Mouse (Mus musculus) thymus, adult 2 months (tissue): ENCODE results near the gene Rimbp3.

Source experiments
- CTCF ChIP-seq: fragments of 200-500 bp; IDR thresholded peaks from 2 replicates; pipeline ENCODE4 v1.5.1; 2012; ENCODE audit warnings: mild to moderate bottlenecking, control low read depth, low read length, moderate library complexity, borderline replicate concordance; ENCODE audit not compliant: control insufficient read depth, poor library complexity, insufficient read depth; ENCODE audit errors: extremely low read depth
- POLR2A ChIP-seq: fragments of 200-500 bp; IDR thresholded peaks from 2 replicates; pipeline ENCODE4 v1.6.1; 2012; ENCODE audit warnings: mild to moderate bottlenecking, low read length, control low read depth, moderate library complexity; ENCODE audit not compliant: control insufficient read depth, poor library complexity, insufficient read depth; ENCODE audit errors: extremely low read depth

- TF ChIP-seq CTCF (no peak), POLR2A (no peak)
Measured at GRCm38 (mm10) chr16:17234499-17234895, 26.1 kb downstream of the Rimbp3 start.
